Mouse (Mus musculus) olfactory bulb, adult 2 months (tissue): ENCODE results near the gene Epor.

Experiments
- CTCF ChIP-seq: fragments of 200-500 bp; IDR thresholded peaks from 2 replicates; pipeline ENCODE4 v1.5.1; 2012; ENCODE audit warnings: low read depth, mild to moderate bottlenecking, low read length, moderate library complexity; ENCODE audit not compliant: insufficient read depth
- POLR2A ChIP-seq: fragments of 200-500 bp; IDR thresholded peaks from 2 replicates; pipeline ENCODE4 v1.6.1; 2012; ENCODE audit warnings: mild to moderate bottlenecking, low read depth, low read length, moderate library complexity; ENCODE audit not compliant: insufficient read depth

- TF ChIP-seq POLR2A (no peak), CTCF (no peak)
These were observed 47.7 kb upstream of the Epor start for GRCm38 (mm10) chr9:22011055-22011454.
